Mouse (Mus musculus): ENCODE data around the gene Plpp3. TPM values are rescaled to one million over a fixed set of nuclear protein-coding genes. Genes with fewer than 3 reads are reported as not detected.

The Plpp3 gene
- polyA plus RNA-seq, 1 experiment from 2014 or later: 29.5 TPM

GRCm38 (mm10) chr4:105279806-105280205 lies 122.7 kb downstream of the Plpp3 start:
- H3K4me3 ChIP-seq (ENCODE audit: low read depth, low read length): no peak overlapping the region
- WGBS: 87% methylated on average over 4 of the region's 4 CpGs
- DNase-seq (ENCODE audit: low spot score) (no peak), ATAC-seq (replicated peaks; ENCODE audit: low FRiP score) (no peak)
- H3K36me3 ChIP-seq (ENCODE audit: control insufficient read depth, insufficient read depth, low read length): no peaks in the 10 kb centered on the region
- H3K4me1 ChIP-seq (replicated peaks; ENCODE audit: control insufficient read depth, insufficient read depth, low read length): peaks cover 10% of the 10 kb centered on the region
- no peaks in the 10 kb centered on the region for H3K9me3 ChIP-seq (ENCODE audit: control insufficient read depth, low read length)
- no peak overlapping the region for H3K27ac ChIP-seq (ENCODE audit: low read depth, low read length)
- no peak overlapping the region for H3K4me2 ChIP-seq
- no peaks in the 10 kb centered on the region for H3K27me3 ChIP-seq (replicated peaks; ENCODE audit: control insufficient read depth, insufficient read depth, low read length)
- no peak overlapping the region for H3K9ac ChIP-seq (ENCODE audit: low read depth, low read length)

GRCm38 (mm10) chr4:105281751-105282231 lies 124.6 kb downstream of the Plpp3 start:
- Histone ChIP-seq H3K9me3 (ENCODE audit: control insufficient read depth, low read length) (no peaks in the 10 kb centered on the region), H3K27ac (ENCODE audit: low read depth, low read length) (no peak overlapping the region), H3K4me2 (no peak overlapping the region), H3K4me3 (ENCODE audit: low read depth, low read length) (no peak overlapping the region), H3K36me3 (ENCODE audit: control insufficient read depth, insufficient read depth, low read length) (no peaks in the 10 kb centered on the region), H3K9ac (ENCODE audit: low read depth, low read length) (no peak overlapping the region), H3K4me1 (replicated peaks; ENCODE audit: control insufficient read depth, insufficient read depth, low read length) (peaks cover 4% of the 10 kb centered on the region), H3K27me3 (replicated peaks; ENCODE audit: control insufficient read depth, insufficient read depth, low read length) (no peaks in the 10 kb centered on the region)
- ATAC-seq (replicated peaks; ENCODE audit: low FRiP score): no peak
- DNase-seq (ENCODE audit: low spot score): no peak
- WGBS: 51% methylated on average over 7 of the region's 7 CpGs

Other genes with a start within 250 kb of the Plpp3 start
- 0.08 and 0.10 TPM in 2 replicates for gene Fyb2, start 243.9 kb upstream of the Plpp3 start, polyA plus RNA-seq (2014; fragmentation: Nextera tagmentation; extraction: Ambion mirVana)
- 0.56 and 0.99 TPM in 2 replicates for gene Prkaa2, start 47.5 kb upstream of the Plpp3 start, polyA plus RNA-seq (2014; fragmentation: Nextera tagmentation; extraction: Ambion mirVana)